Mouse (Mus musculus): Measurements from ENCODE around the gene Dnah11. TPM values are rescaled to one million over a fixed set of nuclear protein-coding genes. Genes with fewer than 3 reads are reported as not detected.

Dnah11 gene
- total RNA-seq, 2 experiments from 2014 or later: under 0.01 TPM; not detected in 1

GRCm38 (mm10) chr12:117872265-117872664 lies 326.6 kb downstream of the Dnah11 start:
- ATAC-seq (replicated peaks; ENCODE audit: poor library complexity): no peak

GRCm38 (mm10) chr12:117867708-117868564 lies 330.9 kb downstream of the Dnah11 start:
- 0 out of 2 replicates have a peak, but pooled peaks have one; percentile 17 for ATAC-seq (replicated peaks; ENCODE audit: poor library complexity)

DNA sequence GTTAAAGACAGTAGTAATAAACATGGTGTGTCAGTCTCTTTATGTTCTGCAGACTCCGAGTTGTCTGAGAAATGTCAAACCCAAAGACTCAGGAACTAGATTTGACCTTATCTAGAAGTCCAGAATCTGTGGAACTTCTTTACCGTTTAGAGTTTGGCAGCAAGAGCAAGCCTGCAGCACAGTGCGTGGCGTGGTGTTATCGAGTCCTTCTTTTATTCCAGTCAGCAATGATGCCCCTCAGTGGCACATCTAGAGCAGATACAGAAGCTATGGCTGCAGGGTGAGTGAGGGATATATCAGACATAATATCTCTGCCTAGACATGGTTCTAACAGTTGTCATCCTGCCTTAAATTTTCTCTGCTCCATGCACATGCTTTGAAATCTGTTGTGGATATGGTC lies 336.2 kb downstream of the Dnah11 start:
- peak; percentile 74 for ATAC-seq (replicated peaks; ENCODE audit: poor library complexity)

DNA sequence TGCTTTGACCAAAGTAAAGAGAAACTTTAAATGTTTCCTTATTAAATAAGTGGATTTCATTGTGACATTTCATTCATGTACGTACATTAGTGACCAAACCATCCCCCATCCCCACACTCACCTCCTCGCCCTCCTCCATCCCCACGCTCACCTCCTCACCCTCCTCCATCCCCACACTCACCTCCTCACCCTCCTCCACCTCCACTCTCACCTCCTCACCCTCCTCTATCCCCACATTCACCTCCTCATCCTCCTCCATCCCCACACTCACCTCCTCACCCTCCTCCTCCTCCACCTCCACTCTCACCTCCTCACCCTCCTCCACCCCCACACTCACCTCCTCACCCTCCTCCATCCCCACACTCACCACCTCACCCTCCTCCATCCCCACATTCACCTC lies 337.6 kb downstream of the Dnah11 start:
- ATAC-seq (replicated peaks; ENCODE audit: poor library complexity): no peak

DNA sequence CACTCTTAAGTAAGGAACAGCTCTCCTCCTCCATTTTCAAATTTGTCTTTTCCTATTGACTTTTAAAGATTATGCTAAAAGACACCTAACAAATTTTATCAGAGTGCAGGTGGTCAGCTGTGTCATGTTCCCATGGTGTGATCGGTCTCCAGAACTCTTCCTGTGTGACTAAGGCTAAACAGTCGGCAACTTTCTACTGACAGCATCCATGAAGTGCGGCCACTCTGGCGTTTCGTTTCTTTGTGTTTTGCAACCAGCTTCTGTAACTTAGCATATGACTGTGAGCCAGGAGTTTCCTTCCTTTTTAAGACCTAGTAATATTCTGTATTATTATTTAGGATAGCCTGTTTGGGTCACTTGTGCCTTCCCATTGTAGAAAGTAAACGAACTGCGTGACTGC lies 338.0 kb downstream of the Dnah11 start:
- ATAC-seq (replicated peaks; ENCODE audit: poor library complexity): 0 out of 2 replicates have a peak, but pooled peaks have one; percentile 35

DNA sequence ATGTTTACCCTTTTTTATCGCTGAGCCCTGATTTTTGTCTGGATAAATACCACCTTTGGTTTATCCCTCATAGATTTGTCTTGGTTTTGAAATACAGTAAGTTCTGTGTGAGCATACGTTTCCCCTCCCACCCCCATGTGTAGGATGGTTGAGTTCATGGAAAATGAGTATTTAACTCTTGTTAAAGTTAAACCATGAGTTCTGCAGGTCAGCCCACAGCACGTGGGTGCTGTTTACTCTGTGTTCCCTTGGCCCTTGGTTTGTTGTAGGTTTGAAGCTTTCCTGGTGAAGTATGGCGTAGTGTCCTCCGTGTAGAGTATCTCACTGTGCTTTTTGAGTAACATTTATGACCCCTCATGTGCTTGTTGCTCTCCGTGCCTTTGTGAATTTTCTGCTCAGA lies 341.0 kb downstream of the Dnah11 start:
- ATAC-seq (replicated peaks; ENCODE audit: poor library complexity): no peak

- ATAC-seq (replicated peaks; ENCODE audit: poor library complexity): no peak
These were observed 341.8 kb downstream of the Dnah11 start for GRCm38 (mm10) chr12:117857023-117857422.

GRCm38 (mm10) chr12:117853316-117853715 lies 345.5 kb downstream of the Dnah11 start:
- peak; percentile 96 for ATAC-seq (replicated peaks; ENCODE audit: poor library complexity)

DNA sequence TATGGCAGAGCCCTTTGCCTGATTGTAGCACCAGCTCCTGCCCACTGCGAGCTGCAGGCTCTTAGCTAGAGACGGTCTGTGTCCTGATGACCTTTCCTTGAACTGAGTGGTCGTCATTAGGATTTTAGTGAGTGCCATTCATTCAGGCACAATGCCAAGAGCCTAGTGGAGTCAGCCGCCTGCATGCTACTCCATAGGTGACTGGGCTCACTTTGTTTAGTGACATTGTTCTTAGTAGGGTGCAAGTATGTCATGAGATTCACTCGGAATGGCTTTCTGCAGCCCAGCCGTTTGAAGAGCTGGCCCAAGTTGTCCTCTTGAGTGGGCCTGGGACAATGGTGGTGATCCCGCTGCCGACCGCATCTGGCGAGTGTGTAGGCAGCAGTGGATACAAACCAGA lies 348.4 kb downstream of the Dnah11 start:
- ATAC-seq (replicated peaks; ENCODE audit: poor library complexity): no peak

DNA sequence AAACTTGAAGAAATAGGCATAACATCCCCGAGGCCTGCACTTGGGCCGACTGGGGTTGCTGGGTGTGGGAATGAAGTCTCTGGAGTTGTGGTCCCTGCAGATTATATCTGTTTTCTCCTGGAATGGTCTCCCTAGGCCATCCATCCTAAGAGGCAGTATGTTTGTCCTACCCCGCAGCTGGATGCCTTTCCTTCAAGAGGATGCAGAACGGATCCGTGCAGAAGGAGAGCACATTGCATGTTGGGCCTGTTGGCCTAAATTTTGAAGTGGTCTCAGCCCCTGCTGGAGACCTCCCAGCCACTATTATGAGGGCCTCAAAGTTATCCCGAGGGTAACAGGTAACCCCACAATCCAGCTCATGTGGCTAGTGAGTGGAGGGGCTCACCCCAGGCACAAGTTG lies 350.2 kb downstream of the Dnah11 start:
- ATAC-seq (replicated peaks; ENCODE audit: poor library complexity): no peak

DNA sequence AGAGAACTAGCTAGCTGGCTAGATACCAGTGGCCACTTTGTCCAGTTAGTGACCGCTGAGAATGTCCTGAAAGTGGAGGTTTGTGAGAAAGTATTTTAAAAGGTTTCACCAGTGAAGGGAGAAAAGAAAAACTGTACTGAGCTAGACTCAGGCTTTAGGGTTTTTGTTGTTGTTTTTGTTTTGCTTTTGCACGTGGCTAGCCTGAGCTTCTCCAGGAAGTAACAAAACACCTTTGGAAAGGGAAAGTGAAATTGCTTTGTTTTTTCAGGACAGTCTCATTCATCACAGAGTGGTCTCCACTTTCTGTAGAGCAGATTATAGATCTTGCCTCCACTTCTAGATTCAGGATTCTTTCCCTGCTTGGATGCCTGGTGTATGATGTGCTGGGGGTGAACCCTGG lies 353.9 kb downstream of the Dnah11 start:
- ATAC-seq (replicated peaks; ENCODE audit: poor library complexity): no peak

- no peak for ATAC-seq (replicated peaks; ENCODE audit: poor library complexity)
These were observed 354.8 kb downstream of the Dnah11 start for GRCm38 (mm10) chr12:117844075-117844408.

DNA sequence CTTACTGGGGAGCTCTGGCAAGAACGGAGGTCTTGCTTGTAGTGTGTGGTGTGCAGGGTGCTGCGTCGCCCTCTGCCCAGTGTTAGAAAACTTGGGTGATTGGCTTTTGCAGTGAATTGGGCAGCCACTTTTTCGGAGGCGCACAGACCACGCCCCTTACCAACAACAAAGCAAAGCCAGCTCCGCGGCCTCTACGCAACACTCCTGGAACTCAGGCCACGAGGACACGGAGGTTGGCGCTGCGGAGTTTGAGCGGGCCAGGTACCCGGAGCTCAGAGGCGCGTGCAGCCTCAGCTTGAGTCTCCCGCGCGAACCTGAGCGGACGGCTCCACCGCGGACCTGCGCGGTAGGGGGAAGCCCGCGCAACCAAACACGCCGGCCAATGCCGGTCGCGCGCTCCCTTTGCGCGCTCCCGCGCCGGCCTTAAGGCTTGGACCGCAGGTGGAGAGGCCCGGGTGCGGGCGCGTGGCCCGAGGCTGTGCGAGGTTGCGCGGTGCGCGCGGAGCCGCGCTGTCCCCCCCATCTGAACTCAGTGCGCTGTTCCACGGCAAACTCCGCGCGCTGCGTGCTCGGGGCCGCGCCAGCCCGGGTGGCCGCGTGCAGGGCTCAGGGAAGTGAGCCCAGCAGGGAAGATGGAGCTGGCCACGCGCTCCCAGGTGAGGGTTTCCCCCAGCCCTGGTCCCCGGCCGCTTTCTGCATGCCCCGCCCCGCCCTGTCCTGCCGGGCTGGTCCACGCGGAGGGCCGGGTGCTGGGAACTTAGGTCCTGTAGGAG lies 355.4 kb downstream of the Dnah11 start:
- ATAC-seq (replicated peaks; ENCODE audit: poor library complexity): peak; percentile 75

GRCm38 (mm10) chr12:117842676-117843075 lies 356.2 kb downstream of the Dnah11 start:
- no peak for ATAC-seq (replicated peaks; ENCODE audit: poor library complexity)

GRCm38 (mm10) chr12:117840705-117841104 lies 358.1 kb downstream of the Dnah11 start:
- ATAC-seq (replicated peaks; ENCODE audit: poor library complexity): no peak

DNA sequence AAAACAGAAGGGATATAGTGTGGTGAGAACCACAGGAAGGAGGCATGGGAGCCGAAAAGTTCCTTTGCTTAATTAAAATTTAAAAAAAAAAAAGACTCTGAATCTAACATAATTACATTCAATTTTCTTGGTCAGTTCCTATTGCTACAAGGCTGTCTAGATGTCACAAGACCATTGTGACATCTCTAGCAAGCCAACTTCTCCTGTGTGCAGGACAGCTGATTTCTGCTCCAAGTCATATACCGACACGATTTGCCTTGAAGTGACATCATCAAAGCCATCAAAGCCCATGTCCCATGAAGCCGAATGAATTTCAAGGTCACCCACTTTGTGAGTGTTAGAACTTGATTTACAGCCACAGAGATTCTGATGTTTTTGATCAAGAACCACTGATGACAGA lies 361.5 kb downstream of the Dnah11 start:
- peak; percentile 79 for ATAC-seq (replicated peaks; ENCODE audit: poor library complexity)

DNA sequence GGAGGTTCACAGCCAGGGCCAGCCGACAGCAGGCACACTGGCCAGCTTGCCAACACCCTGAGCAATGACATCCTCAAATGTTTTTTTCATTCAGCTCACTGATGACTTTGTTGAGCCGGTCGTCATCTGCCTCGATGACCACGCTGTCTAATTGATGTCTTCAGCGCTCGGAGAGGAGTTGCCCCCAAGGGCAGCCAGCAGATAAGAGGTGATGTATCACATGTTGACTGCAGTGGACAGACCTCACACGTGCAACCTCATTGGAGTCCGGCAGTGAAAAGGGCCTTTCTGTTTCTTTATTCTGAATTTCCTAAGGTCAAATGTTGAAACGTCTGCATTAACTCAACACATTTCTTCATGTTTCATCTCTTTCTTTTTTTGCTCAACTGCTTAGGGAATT lies 363.5 kb downstream of the Dnah11 start:
- no peak for ATAC-seq (replicated peaks; ENCODE audit: poor library complexity)

GRCm38 (mm10) chr12:117834652-117835051 lies 364.2 kb downstream of the Dnah11 start:
- ATAC-seq (replicated peaks; ENCODE audit: poor library complexity): no peak

DNA sequence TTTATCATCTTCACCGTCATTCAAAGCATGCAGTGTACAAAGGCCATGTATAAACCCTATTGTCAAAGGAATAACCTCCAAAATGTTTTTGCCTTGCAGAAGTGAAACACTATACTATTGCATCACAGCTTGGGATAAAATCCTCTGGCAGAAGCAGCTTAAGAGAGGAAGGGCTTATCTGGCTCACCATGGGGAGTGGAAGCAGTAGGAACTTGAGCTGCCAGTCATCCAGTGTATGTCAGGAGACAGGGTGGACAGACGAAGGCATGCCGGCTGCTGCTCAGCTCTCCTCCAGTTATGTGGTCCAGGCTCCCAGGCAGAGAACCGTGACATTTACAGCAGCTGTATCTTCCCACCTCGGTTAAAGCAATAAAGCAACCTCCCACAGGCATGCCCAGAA lies 366.7 kb downstream of the Dnah11 start:
- ATAC-seq (replicated peaks; ENCODE audit: poor library complexity): peak; percentile 74

- ATAC-seq (replicated peaks; ENCODE audit: poor library complexity): peak; percentile 73
These were observed 367.4 kb downstream of the Dnah11 start for GRCm38 (mm10) chr12:117831351-117831961.

DNA sequence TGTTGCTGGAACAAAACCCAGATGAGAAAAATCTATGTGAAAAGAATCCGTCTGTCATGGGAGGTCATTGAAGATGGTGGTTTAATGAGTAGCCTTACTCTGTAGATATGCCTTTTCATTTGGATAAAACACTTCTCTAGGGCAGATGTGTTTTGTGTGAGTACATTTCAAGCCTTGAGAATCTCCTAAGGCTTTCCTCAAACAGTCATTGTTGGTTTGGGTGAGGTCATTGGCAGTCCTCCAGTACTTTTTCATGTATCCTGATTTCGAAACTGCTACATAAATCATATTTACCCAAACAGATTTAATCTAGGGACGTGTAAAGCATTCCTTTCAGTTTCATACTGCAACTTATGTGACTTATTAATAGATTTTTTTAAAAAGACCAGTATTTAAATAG lies 370.5 kb downstream of the Dnah11 start:
- ATAC-seq (replicated peaks; ENCODE audit: poor library complexity): peak; percentile 56

All from megakaryocyte progenitor cell, adult 5-6 weeks (primary cell).